Mouse (Mus musculus): ENCODE measurements around the gene Acta2.

DNA sequence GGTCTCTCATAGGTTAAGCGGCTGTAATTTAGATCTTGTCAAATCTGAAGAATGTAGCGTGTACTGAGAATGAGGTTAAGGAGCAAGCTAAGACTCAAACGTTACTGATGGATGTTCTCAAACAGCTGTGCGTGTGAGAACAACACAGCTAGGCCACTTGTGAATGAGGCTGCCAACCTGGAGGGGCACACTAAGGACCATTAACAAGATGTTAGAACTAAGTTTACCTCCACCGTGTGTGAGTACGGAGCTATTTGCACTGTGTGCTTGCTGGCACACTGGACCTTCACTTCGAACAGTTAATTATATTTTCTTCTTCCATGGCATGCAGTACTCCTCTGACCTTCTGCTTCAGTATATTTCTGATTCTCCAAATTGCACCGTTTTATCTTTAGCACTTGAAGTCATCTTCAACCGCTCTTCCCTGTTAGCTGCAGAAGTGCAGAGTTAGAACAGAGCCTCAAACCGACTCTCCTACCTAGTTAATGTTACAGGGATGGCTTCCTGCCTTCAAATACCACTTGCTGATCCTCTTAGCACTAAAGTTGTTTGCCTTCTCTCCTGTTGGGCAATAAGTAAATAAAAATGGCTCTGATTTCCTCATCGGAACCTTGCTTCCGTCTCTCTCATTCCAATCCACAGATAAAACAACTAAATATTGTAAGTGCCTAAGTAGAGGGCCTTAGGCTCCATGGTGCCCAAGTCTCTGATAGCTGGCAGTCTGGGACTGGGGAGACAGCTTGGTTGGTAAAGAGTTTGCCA, 42.7 kb downstream of the Acta2 start:
- TF ChIP-seq CTCF (IDR thresholded peaks at IDR 0.05; ENCODE audit: extremely low read depth, insufficient read length, insufficient replicate concordance, low read depth, low read length) (no peak), POLR2A (IDR thresholded peaks at IDR 0.05; ENCODE audit: low read depth, low read length) (no peak)
